Mouse (Mus musculus) ES-Bruce4 (cell line): ENCODE measurements around the gene Synpo2l.
A peak's percentile ranks its signal among the peaks of the same experiment; 100 is the strongest.

Experiments used
- CTCF ChIP-seq: IDR thresholded peaks from one replicate; pipeline ENCODE4 v1.8.1; 2011; ENCODE audit warnings: low read depth, low read length
- EP300 ChIP-seq: IDR thresholded peaks from 2 replicates; pipeline ENCODE4 v1.6.1; 2011; ENCODE audit warnings: low read depth, low read length; ENCODE audit not compliant: insufficient read depth
- POLR2A ChIP-seq: IDR thresholded peaks from one replicate; pipeline ENCODE4 v1.8.1; 2011; ENCODE audit warnings: low read length; ENCODE audit not compliant: insufficient read depth

GRCm38 (mm10) chr14:20660827-20661660, 7.1 kb downstream of the Synpo2l start:
- TF ChIP-seq CTCF (peak; percentile 84), POLR2A (peak; percentile 77), EP300 (peak; percentile 49; the same call in 1 of the 2 replicates)
